Mouse (Mus musculus): Measurements from ENCODE around the gene Evi5. TPM values are rescaled to one million over a fixed set of nuclear protein-coding genes. Genes with fewer than 3 reads are reported as not detected.
"Not testable (repeated sequence)": the region's sequence is repeated elsewhere in the genome, so short reads cannot be mapped to it uniquely, and the experiment has no call there.

Evi5 gene
- polyA plus RNA-seq, 1 experiment = 6.2 TPM

DNA sequence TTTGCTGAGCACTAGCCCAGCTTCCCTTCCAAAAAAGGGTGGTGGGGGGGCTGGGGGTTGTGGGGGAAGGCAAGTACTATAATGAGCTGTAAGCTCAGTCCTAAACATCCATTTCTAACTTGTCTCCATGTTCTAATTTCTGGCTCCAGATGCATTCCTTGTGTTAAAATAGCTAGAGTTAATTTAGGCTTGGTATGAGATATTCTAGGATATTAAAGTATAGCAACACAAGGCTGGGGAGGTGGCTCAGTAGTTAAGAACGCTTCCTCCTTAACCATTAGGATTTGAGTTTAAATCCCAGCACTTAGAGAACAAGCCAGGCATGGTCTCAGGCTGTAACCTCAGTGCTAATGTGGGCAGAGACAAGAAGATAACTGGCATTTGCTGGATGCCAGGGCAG lies 21.4 kb upstream of the Evi5 start:
- no peak for DNase-seq (ENCODE audit: low read depth in 1 of 2, low spot score in 2 of 2)
- Histone ChIP-seq H3K27me3 (ENCODE audit: control insufficient read depth, insufficient read depth, low read length) (no peaks in the 10 kb centered on the region), H3K4me3 (ENCODE audit: extremely low read depth, insufficient read depth, insufficient read length) (no peak overlapping the region), H3K4me1 (ENCODE audit: control insufficient read depth, insufficient read depth, insufficient read length) (no peaks in the 10 kb centered on the region), H3K36me3 (ENCODE audit: control insufficient read depth, insufficient read depth, low read length) (no peaks in the 10 kb centered on the region), H3K27ac (ENCODE audit: insufficient read depth, low read length) (no peak overlapping the region)
- TF ChIP-seq CTCF (IDR thresholded peaks at IDR 0.05; ENCODE audit: extremely low read depth, insufficient read depth, insufficient read length, insufficient replicate concordance) = no peak
- no peak for TF ChIP-seq POLR2A (IDR thresholded peaks at IDR 0.05; ENCODE audit: low read depth, low read length)
- WGBS = 90% methylated on average over 1 of the region's 1 CpGs

- DNase-seq (ENCODE audit: low read depth in 1 of 2, low spot score in 2 of 2) = no peak
- Histone ChIP-seq H3K4me3 (ENCODE audit: extremely low read depth, insufficient read depth, insufficient read length) (no peak overlapping the region), H3K27me3 (ENCODE audit: control insufficient read depth, insufficient read depth, low read length) (no peaks in the 10 kb centered on the region), H3K27ac (ENCODE audit: insufficient read depth, low read length) (no peak overlapping the region), H3K4me1 (ENCODE audit: control insufficient read depth, insufficient read depth, insufficient read length) (no peaks in the 10 kb centered on the region), H3K36me3 (ENCODE audit: control insufficient read depth, insufficient read depth, low read length) (no peaks in the 10 kb centered on the region)
- no peak for TF ChIP-seq POLR2A (IDR thresholded peaks at IDR 0.05; ENCODE audit: low read depth, low read length)
- no peak for TF ChIP-seq CTCF (IDR thresholded peaks at IDR 0.05; ENCODE audit: extremely low read depth, insufficient read depth, insufficient read length, insufficient replicate concordance)
- WGBS = 80% methylated on average over 7 of the region's 7 CpGs
Measured at GRCm38 (mm10) chr5:107894676-107895075, 19.8 kb upstream of the Evi5 start.

DNA sequence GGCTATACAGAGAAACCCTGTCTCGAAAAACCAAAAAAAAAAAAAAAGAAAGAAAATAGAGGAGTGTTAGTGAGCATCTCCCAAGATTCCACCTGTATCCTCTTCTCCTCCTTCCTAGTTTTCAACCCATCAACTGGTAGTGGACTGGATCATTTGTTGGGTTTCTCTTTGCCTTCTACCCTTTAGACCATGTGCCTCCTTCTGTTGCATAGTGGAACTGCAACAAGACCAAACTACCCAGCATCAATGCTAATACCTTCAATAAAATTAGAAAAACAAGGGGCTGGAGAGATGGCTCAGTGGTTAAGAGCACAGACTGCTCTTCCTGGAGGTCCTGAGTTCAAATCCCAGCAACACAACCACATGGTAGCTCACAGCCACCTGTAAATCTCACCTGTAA lies 16.6 kb upstream of the Evi5 start:
- H3K4me3 ChIP-seq (ENCODE audit: extremely low read depth, insufficient read depth, insufficient read length); H3K4me1 ChIP-seq (ENCODE audit: control insufficient read depth, insufficient read depth, insufficient read length); H3K27me3 ChIP-seq (ENCODE audit: control insufficient read depth, insufficient read depth, low read length); H3K27ac ChIP-seq (ENCODE audit: insufficient read depth, low read length); H3K36me3 ChIP-seq (ENCODE audit: control insufficient read depth, insufficient read depth, low read length): not testable (repeated sequence)
- TF ChIP-seq CTCF (IDR thresholded peaks at IDR 0.05; ENCODE audit: extremely low read depth, insufficient read depth, insufficient read length, insufficient replicate concordance) = 0 out of 2 replicates have a peak, but pooled peaks have one; percentile 4
- DNase-seq (ENCODE audit: low read depth in 1 of 2, low spot score in 2 of 2) = peak in 1 of 2 experiments; percentile 12
- 55% methylated on average over 1 of the region's 1 CpGs for WGBS

DNA sequence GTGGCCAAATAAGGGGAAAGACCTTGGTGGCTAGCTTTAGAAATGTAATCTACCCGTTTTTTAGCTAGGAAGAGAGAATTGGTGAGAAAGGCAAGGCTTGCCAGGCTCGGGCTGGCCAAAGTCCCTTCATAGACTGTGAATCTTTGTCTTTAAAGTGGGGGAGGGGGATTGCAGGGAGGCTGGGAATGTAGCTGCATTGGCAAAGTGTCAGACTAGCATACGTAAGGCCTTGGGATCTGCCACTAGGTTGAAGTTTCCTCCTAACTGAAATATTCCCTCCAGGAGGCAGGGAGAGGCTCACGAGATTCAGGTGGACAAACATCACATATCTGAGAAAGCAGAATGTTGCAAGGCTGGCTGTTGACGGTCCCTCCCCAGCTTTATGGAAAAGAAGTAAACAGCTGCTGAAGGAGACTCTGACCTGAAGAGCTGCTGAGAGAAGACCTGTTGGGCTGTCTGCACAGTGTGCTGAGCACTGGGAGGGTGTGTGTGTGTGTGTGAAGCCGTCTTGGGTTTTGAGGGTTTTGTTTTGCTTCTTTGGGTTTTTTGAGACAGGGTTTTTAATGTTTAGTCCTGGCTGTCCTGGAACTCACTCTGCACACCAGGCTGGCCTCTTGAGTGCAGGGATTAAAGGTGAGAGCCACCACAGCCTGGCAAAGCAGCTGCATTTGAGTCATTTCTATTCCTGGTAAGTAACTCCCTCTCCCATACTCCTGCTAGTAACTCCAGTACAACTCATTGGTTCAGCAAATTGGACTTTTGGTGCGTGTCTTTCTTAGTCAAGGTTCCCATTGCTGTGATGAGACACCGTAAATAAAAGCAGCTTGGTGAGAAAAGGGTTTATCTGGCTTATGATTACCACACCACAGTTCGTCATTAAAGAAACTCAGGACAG lies 15.3 kb upstream of the Evi5 start:
- H3K4me3 ChIP-seq (ENCODE audit: extremely low read depth, insufficient read depth, insufficient read length) = no peak overlapping the region
- no peaks in the 10 kb centered on the region for H3K36me3 ChIP-seq (ENCODE audit: control insufficient read depth, insufficient read depth, low read length)
- H3K27me3 ChIP-seq (ENCODE audit: control insufficient read depth, insufficient read depth, low read length) = no peaks in the 10 kb centered on the region
- no peaks in the 10 kb centered on the region for H3K4me1 ChIP-seq (ENCODE audit: control insufficient read depth, insufficient read depth, insufficient read length)
- DNase-seq (ENCODE audit: low read depth in 1 of 2, low spot score in 2 of 2) = no peak
- no peak overlapping the region for H3K27ac ChIP-seq (ENCODE audit: insufficient read depth, low read length)
- no peak for TF ChIP-seq POLR2A (IDR thresholded peaks at IDR 0.05; ENCODE audit: low read depth, low read length)
- WGBS = 85% methylated on average over 9 of the region's 9 CpGs

- WGBS = 89% methylated on average over 5 of the region's 5 CpGs
- Histone ChIP-seq H3K4me3 (ENCODE audit: extremely low read depth, insufficient read depth, insufficient read length) (no peak overlapping the region), H3K27ac (ENCODE audit: insufficient read depth, low read length) (no peak overlapping the region), H3K36me3 (ENCODE audit: control insufficient read depth, insufficient read depth, low read length) (no peaks in the 10 kb centered on the region), H3K27me3 (ENCODE audit: control insufficient read depth, insufficient read depth, low read length) (no peaks in the 10 kb centered on the region), H3K4me1 (ENCODE audit: control insufficient read depth, insufficient read depth, insufficient read length) (no peaks in the 10 kb centered on the region)
- DNase-seq (ENCODE audit: low read depth in 1 of 2, low spot score in 2 of 2) = no peak
- TF ChIP-seq POLR2A (IDR thresholded peaks at IDR 0.05; ENCODE audit: low read depth, low read length) = no peak
- TF ChIP-seq CTCF (IDR thresholded peaks at IDR 0.05; ENCODE audit: extremely low read depth, insufficient read depth, insufficient read length, insufficient replicate concordance) = no peak
Measured at GRCm38 (mm10) chr5:107880710-107881109, 5.8 kb upstream of the Evi5 start.

DNA sequence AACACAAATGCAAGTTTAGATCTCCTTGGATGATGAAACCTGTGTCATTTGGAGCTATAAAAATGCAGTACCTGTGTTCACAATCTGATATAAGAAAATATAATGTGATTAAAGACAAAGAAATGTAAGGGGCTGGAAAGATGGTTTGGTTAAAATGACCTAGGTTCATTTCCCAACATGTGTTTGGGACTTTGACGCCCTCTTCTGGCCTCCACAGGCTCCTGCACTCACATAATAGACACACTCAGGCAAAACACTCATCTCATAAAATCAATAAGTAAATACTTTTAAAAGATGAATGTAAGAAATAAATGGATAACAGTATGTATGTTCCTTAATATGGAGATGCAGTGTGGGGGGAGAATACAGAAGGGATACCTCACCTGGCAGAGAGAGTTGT lies 2.1 kb upstream of the Evi5 start:
- Histone ChIP-seq H3K27ac (ENCODE audit: insufficient read depth, low read length) (no peak overlapping the region), H3K4me1 (ENCODE audit: control insufficient read depth, insufficient read depth, insufficient read length) (no peaks in the 10 kb centered on the region), H3K27me3 (ENCODE audit: control insufficient read depth, insufficient read depth, low read length) (no peaks in the 10 kb centered on the region), H3K36me3 (ENCODE audit: control insufficient read depth, insufficient read depth, low read length) (no peaks in the 10 kb centered on the region), H3K4me3 (ENCODE audit: extremely low read depth, insufficient read depth, insufficient read length) (no peak overlapping the region)
- 86% methylated on average over 1 of the region's 1 CpGs for WGBS
- no peak for DNase-seq (ENCODE audit: low read depth in 1 of 2, low spot score in 2 of 2)
- TF ChIP-seq CTCF (IDR thresholded peaks at IDR 0.05; ENCODE audit: extremely low read depth, insufficient read depth, insufficient read length, insufficient replicate concordance) (no peak), POLR2A (IDR thresholded peaks at IDR 0.05; ENCODE audit: low read depth, low read length) (no peak)

GRCm38 (mm10) chr5:107875261-107875611 lies 329 bp upstream of the Evi5 start:
- no peak overlapping the region for H3K4me3 ChIP-seq (ENCODE audit: extremely low read depth, insufficient read depth, insufficient read length)
- no peaks in the 10 kb centered on the region for H3K4me1 ChIP-seq (ENCODE audit: control insufficient read depth, insufficient read depth, insufficient read length)
- no peak for DNase-seq (ENCODE audit: low read depth in 1 of 2, low spot score in 2 of 2)
- no peaks in the 10 kb centered on the region for H3K36me3 ChIP-seq (ENCODE audit: control insufficient read depth, insufficient read depth, low read length)
- H3K27ac ChIP-seq (ENCODE audit: insufficient read depth, low read length) = no peak overlapping the region
- TF ChIP-seq POLR2A (IDR thresholded peaks at IDR 0.05; ENCODE audit: low read depth, low read length) (no peak), CTCF (IDR thresholded peaks at IDR 0.05; ENCODE audit: extremely low read depth, insufficient read depth, insufficient read length, insufficient replicate concordance) (no peak)
- H3K27me3 ChIP-seq (ENCODE audit: control insufficient read depth, insufficient read depth, low read length) = no peaks in the 10 kb centered on the region
